Mouse (Mus musculus) 3T3-L1 (cell line): ENCODE results near the gene Nmnat3.

Experiments
- DNase-seq: peaks from one replicate; pipeline ENCODE4 v3.0.0-alpha.2; 2015; ENCODE audit warnings: low read depth, low spot score

Nmnat3 gene

DNA sequence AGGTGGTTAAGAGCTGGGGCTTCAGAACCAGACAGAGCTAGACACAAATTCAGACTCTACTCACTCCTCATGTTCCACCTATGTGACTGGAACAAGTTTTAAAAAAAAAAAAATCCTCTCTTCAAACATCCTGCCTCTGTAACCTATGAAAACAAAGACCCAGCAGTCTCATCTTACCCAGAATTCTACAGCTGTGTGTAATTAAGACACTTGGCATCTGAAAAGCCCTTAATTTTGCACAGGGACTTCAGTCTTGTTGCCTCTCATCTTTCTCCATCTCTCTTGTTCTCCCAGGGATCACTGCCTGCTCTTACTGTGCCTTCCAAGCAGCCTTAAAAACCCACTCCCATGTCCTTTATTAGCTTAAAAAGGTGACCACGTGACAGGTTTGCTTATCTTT, 133.4 kb downstream of the Nmnat3 start:
- DNase-seq: no peak

DNA sequence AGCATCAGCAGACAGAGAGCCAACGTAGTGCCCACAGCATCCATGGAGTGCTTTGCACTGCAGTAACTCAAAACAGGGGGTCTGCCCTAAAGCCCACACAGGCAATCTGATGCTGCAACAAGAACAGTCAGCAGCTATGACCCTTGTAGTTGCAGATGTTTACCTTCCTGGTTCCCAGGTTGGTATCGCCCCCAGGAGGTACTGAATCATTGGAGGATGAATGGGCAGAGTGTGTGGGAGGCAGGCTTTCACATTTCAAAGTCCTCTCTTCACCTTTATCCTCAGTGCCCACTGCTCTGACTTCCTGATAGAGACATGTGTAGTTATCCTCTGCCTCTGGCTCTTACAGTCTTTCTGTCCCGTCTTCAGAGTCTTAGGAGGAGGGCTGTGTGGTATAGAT, 134.7 kb downstream of the Nmnat3 start:
- no peak for DNase-seq

DNA sequence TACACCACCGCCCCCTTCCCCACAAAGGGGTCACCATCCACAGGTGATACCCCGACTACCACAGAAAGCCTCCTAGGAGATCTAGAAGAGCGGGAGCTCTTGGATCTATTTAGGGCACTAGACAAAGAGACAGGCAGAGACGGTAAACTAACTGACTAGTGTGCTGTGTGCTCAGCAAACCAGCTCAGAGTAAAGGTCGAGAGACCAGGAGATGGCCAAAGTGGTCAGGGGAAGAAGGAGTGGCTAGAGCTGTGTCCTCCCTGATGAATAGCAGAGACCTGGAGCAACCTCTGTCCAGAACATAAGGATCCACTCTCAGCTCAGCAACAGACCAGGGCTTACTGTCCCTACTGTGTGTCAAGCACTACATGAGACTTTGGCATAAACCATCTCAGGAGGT, 135.4 kb downstream of the Nmnat3 start, which contains the start of gene Rbp1:
Gene Rbp1 (plus strand): TSS at position 306 of the 400 bp plus-strand sequence.
- no peak for DNase-seq

DNA sequence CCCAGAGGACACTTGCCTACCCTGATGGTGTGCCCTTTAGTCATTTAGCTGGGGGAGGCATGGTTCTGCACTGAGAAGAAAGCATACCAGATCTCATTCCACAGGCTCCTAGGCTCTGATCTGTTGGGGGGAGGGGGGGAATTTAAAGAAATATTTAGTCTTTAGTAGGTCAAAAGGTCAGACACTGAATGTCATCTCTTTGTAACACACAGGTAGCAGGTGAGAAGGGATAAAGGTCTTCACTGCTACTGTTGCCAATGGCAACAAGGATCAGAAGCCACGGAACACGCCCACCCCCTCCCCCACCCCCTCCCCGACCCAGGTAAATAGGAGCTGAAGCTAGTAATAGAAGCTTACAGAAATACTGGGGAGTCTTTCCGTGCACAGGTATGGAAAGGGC, 136.5 kb downstream of the Nmnat3 start:
- DNase-seq: no peak

DNA sequence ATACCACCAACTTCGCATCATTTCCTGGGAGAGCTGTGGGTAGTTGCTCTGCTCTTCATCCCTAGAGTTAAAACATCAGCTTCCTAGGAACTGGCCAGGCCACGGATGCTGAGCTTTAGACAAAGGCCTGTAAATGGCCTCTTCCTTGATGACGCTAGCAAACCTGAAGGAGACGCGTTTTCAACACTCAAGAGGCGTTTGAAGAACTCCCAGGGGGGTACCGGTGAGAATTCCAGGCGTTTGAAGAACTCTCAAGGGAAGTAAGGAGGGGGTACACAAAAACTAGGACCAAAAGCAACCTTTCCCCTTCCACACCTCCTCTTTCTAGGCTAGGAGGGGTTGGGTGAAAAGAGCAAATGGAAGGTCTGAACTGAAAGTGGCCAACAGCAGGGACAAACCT, 137.1 kb downstream of the Nmnat3 start:
- DNase-seq: no peak

DNA sequence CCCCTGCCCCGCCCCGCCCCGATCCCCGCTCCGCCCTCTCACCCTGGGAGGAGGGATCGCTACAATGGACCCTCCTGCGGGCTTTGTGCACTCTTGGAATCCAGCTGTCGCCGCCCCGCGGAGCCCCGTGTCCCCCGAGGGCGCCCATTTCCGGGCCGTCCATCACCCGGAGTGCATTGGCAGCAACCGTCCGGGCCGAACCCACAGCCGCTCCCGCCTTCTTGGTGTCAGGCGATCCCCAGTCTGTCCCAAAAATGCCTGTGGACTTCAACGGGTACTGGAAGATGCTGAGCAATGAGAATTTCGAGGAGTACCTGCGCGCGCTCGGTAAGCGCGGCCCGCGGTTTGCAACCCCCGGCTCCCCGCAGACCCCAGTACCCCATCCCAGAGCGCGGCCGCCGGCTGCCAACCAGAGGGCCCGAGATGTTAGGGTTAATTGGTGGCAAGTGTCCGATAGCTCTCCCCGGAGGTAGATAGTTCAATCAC, 137.5 kb downstream of the Nmnat3 start:
- no peak for DNase-seq

DNA sequence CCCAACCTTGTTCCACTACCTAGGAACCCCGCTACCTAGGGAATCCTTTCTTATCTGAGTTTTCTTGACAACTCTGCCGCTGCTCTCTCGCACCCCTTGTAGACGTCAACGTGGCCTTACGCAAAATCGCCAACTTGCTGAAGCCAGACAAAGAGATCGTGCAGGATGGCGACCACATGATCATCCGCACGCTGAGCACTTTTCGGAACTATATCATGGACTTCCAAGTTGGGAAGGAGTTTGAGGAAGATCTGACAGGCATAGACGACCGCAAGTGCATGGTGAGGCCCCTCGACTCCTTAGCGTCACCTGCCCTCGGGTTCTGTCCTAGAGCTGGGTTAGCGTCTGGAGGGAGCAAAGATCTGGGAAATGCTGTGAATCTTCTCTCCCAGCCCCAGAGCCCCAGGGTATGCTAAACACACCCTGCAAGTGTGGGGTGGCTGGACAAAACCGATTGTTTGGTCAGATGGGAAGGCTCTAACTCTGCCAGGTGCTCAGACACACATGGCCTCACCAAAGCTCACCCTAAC, 138.2 kb downstream of the Nmnat3 start:
- DNase-seq: no peak

DNA sequence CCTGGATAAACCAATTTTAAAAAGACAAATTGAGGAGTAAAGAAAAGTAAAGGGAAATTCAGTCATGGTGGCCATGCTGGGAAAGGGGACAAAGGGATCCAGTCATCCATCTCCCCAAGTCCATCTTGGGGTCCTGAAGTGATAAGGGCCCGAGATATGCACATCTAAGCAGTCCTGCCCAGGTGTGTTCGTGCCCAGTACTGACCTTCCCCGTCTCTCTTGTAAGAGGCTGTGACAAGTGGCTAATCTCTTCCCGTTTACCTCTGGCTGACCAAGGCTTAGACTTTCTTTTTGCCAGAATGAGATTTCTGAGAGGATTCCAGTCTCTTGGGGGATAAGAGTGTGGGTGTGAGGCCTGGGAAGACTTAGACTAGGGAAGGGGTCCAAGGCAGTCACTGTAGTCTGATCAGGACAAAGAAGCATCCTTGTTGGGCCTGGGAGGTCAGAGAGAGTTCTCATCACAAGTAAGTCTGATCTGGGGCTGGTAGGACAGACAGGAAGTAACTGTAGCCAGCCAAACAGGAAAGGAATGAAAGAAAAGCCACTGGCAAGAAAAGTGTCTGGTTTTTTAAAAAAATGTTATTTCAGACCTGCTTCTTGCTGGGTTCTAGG, 140.8 kb downstream of the Nmnat3 start:
- DNase-seq: no peak

DNA sequence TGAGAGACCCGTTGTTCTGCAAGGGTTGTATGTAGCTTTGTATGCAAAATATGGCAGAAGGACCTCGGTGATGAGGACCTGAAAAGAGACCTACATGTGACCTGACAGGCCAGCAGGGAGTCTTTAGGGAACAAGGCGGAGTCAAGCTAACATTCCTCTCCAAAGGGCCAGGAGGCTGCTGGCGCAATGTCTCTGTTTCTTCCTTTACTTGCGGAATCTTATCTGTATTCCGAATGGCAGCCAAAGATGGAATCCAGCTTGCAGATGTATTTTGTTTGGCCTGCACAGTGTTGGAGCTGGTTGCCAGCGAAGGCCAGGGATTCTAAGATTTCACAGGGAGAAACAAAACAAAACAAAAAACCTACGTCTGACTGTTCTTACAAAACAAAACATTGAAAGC, 141.5 kb downstream of the Nmnat3 start:
- DNase-seq: no peak

DNA sequence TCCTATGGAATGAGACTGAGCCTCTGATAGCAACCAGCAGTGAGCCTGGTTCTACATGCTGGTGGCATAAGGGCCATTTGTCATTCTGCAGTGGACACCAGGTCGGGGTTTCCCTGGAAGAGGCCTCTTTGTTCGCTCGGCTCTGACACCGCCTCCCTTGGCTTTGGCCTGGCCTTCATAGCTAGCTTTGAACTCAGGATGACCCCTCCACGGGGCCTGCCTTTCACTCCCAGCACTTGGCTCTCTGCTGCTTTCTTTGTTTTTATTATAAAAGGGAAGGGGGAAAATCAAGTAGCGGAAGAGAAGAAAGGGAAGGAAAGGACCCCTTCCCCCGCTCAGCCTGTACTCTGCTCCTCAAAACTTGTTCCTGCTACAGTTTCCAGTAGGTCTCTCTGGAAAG, 142.6 kb downstream of the Nmnat3 start:
- no peak for DNase-seq

DNA sequence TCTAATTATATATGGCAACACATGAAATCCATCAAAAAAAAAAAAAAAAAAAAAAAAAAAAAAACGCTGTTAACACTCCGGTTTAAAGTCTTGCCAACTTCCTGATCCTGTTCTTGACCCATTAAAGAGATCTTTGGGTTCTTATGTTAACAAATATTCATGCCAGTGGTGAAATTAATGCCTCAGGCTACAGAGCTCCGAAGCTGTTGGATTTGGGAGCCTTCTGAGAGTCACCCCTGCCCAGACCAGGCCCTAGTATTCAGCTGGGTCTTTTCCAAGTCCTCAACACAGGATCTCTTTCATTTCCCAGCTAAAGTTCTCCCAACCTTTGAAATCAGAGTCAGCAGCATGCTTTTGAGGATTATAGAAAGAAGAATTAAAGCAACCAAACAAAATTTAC, 143.3 kb downstream of the Nmnat3 start:
- DNase-seq: peak; percentile 24

DNA sequence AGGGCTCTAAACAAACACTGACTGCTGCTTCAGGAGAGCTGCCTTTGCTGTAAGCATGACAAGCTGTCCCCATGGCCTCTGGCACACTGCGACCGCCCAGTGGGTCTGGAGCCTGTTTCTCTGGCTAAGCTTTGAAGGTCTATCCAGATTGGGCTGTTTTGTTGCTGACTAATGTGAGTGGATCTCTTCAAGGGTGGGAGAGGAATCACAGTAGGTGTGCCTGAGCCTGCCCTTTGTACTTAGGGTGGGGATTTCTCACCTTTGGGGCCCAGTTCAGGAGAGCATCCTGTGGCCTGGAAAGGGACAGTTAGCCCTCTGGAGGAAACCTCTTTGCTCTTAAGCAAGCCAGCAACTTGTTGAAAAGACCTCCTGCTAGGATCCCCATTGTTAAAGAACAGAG, 145.8 kb downstream of the Nmnat3 start:
- DNase-seq: peak; percentile 14

DNA sequence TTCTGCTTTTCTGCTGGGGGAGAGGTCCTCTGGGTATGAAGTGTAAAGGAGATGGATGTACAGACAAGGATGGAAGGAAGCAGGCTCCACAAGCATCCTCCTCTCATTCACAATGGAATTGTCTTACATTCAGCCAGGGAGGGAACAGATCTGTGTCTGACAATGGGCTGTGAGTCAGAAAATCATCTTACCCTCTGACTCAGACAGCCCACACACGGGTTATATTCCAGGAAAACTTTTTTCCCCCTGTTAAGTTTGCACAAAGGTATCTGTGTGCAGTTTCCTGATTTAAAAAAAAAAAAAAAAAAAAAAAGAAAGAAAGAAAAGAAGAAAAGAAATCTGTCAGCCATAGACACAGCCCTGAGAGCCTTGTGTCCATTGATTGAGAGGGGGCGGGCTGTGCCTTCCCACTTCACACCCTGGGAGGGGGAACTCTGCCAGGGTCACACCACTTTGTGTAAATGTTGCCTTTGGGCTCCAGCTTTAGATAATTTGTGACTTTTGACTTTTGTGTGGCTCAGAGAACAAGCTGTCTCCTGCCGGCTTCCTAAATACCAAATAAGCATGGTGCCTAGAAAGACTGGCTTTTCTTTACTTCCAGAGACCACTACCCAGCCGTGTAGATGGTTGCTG, 146.8 kb downstream of the Nmnat3 start:
- DNase-seq: peak; percentile 74

DNA sequence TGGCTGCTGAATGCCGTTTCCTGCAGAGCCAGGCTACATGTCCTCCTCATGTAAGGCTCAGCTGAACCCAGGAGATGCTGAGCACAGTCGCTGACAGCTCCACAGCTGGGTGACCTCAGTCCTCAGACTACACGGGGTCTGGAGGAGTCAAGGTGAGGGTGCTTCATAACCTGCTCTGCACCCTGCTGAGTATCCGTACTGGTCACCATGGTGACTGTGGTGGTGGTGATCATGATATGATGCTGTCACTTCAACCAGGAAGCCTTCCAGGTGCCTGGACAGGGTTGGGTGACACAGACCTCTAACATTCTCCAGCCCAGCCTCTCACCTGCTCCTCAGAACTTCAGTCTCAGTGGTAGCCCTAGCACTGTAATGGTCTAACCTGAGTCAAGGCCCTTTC, 150.6 kb downstream of the Nmnat3 start:
- no peak for DNase-seq

DNA sequence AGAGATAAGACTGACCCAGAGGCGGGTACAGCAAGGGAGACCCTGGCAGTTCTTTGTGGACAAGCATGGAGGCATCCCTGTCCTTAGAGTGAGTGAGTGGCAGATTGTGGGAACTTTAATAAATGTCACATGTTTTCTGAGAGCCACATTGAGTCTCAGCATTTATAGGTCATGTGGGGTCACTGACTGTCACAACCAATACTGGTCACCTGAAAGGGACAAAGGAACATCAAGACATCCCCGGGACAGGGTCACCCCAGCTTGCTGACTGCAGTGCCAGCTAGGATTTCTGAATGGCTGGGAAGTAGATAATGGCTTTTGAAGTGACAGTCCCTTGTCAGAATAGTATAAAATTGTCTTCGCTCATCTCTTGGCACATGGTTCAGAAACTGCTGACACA, 151.9 kb downstream of the Nmnat3 start:
- no peak for DNase-seq

DNA sequence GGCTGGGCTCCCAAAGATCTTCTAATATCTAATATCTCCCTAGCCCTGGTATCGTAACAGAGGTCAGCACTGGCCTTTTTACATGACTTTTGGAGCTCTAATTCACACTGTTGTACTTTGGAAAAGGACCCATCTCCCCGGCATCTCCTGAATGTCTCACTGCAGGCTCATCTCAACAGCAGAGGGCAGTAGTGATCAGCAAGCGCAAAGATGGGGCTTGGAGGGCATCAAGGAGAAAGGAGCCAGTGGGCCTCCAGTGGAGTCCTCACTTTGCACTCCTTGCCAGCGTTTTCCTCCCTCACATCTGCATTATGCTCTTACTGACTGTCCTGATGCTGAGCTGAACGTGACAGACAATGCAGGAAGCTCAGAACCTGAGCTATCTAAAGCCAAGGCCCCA, 155.4 kb downstream of the Nmnat3 start:
- peak; percentile 14 for DNase-seq

DNA sequence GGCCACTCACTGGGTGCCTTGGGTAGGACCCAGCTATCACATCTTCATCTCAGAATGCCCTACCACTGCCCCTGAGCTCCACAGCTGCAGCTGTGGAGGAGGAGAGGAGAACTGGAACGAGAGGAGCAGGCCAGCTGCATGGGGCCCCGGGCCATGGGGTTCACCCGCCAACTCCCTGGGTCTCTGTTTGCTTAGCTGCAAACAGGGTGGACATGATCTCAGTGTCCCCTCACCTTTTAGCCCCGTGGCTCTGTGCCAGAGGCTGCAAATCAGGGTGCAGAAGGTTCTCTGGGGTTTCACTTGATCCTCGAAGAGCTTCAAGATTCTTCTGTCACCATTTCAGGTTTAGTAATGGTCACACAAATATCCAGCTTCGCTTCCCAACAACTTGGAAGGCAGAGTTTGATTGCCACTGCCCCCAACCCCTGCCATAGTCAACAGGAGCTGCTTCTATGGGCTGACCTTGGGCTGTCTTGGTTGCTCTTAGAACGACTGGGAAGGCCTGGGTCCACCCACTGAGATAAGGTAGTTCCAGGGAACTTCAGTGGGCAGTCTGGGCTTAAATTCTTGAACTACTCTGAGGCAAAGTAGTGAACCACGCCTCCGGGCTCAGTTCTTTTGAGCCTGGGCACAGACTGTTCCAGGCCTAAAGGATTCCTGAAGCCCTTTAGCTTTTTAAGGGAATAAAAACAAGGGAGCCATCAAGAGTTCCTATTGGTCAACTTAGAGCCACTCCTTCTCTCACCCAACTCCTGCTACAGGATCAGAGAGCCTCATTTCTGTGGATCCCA, 158.3 kb downstream of the Nmnat3 start:
- DNase-seq: no peak

DNA sequence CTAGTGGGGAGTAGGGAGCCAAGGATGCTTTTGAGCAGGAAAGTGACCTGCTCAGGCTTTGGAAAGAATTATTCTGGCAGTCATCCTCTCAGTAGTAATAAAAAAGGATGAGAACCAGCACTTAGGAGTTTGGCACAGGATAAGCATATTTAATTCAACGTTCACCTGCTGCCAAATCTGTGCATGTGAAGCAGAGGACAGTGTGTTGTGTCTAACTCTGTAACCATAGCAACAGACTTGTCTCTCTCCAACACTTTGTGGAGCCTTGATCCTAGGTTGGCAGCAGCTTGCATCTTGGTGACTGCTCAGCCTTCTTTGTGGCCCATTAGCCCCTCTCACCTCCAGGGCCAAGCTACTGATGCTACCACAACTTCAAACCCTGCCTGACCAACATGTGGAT, 163.7 kb downstream of the Nmnat3 start:
- DNase-seq: no peak

DNA sequence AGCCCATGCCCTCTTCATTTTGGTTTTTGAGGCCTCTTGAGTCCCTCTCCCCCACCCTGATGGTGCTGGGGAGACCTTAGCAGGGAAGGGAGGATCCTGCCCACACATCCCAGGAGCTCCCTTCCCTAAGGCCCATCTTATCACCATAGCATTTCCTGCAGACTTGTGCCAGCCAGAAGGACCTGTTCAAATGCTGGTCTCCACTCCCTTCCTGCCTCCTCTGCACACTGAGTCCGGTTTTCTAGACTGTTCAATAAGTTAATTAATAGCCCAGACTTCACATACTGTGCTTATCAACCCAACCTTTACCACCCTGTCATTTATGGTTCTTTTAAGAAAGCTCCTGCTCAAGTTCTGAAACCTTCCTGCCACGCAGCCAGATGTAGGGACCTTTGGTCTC, 179.5 kb downstream of the Nmnat3 start:
- DNase-seq: no peak
